Mouse (Mus musculus) effector memory CD4-positive, alpha-beta T cell, adult 7 months (primary cell): ENCODE data around the gene Adap2. TPM values are rescaled to one million over a fixed set of nuclear protein-coding genes. Genes with fewer than 3 reads are reported as not detected.

Source experiments
- polyA plus RNA-seq: library from polyadenylated mRNA; unstranded; fragments of 100-300 nt; shearing (Covaris generic); gene quantifications from one replicate; pipeline ENCODE4 v1.2.1, GENCODE M21; 2017

Gene Adap2
- polyA plus RNA-seq, result 0.78 TPM

DNA sequence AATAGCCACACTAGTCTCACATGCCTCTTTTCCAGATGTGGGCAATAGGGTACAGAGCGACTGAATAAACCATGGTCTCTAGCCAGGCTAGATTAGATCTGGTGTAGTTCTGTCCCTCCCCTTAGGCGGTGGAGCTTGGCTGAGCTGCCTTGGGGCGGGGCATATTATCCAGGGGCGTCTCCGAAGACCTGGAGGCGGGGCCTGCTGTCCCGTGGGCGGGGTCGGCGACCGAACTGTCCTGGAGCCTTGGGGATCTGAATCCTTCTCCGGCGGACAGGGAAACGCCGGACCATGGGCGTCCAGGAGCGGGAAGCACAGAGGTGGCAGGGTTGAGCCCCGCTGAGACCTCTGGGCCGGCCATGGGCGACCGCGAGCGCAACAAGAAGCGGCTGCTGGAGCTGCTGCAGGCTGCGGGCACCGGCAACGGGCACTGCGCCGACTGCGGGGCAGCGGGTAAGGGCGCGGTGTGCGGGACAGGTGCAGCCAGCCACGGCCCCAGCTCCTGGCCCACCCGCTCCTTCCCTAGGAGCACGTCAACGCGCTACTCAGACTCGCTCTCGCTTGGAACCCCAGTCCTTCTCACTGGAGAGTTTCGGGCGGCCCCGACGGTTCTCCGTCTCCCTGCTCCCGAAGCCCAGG lies at the start of gene Adap2:
TSS of gene Adap2 (plus strand) at position 249 of the 639 bp plus-strand sequence.

DNA sequence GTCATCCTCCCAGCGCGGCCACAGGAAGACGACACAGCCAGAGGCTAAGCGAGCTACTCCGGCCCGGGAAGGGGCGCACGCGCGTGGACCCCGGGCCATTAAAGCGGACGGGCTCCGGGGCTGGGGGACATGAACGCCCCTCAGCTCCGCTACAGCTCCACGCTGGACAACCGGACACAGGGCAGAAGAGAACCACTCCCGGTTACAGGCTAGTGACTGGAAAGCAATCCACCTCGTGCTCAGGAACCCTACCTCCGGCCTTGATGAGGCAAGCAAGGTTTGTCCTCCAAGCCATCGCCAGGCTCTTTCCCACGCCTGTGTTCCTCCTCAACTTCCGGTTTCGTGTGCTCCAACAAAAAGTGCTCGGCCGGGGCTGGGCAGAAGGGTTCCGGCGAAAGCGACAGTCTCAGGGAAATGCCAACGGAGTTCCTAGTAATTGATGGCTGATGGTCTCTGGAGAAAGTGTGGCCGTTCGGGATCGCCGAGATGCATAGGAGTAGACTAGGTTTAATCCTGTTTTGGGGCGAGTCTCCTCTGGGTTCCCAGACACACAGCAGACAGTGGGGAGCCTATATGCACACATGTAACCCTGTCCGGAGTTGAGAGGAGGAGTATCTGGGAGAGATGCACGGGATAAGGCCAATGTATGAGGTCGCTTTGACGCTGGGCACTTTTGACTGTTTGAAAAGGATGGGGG lies 11.9 kb upstream of the Adap2 start, which contains the start of gene Tefm:
TSS of gene Tefm (minus strand) at position 351 of the 697 bp plus-strand sequence.

DNA sequence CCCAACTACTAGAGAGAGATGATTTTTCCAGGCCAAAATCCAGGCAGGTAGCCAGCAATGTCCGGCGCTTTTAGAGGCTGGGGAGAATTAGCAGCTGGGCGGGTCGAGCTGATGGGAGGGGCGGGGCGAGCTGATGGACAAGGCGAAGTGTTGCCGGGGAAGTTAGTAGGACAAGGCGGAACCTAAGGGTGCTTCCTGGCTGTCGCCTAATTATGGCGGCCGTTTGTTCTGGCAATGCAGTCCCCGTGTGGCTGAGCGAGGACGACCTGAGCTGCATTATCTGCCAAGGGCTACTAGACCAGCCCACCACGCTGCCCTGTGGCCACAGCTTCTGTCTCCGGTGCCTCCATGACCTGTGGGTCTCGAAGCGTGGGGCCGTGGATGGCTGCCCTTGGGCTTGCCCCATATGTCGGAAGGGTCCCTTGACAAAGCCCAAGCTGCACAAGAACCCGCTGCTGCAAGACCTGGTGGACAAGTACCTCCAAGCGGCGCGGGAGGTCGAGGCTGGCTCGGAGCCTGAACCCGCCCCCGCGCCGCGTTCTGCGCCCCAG lies 29.9 kb downstream of the Adap2 start, which contains the start of gene Rnf135:
TSS of gene Rnf135 (plus strand) at position 147 of the 551 bp plus-strand sequence.

GRCm38 (mm10) chr11:80208860-80209800 lies 55.2 kb downstream of the Adap2 start, which contains the start of gene Rhot1:
TSS of gene Rhot1 (plus strand) at chr11:80209019.

Other genes with a start within 250 kb of the Adap2 start
- gene Utp6, start 191.7 kb upstream of the Adap2 start, polyA plus RNA-seq, result 38.1 TPM
- gene Suz12, start 161.0 kb upstream of the Adap2 start, polyA plus RNA-seq, result 40.1 TPM
- gene Crlf3, start 73.1 kb upstream of the Adap2 start, polyA plus RNA-seq, result 315 TPM
- gene Atad5, start 64.7 kb upstream of the Adap2 start, polyA plus RNA-seq, result 3.4 TPM
- 5.1 TPM for gene Tefm, start 11.9 kb upstream of the Adap2 start, polyA plus RNA-seq
- 3.9 TPM for gene Rnf135, start 29.7 kb downstream of the Adap2 start, polyA plus RNA-seq
- gene Rhot1, start 54.9 kb downstream of the Adap2 start, polyA plus RNA-seq, result 52.9 TPM
- gene Rhbdl3, start 146.8 kb downstream of the Adap2 start, polyA plus RNA-seq, result 4.9 TPM
- gene 5730455P16Rik, start 223.9 kb downstream of the Adap2 start, polyA plus RNA-seq, result 8.5 TPM
- 195 TPM for gene Zfp207, start 229.2 kb downstream of the Adap2 start, polyA plus RNA-seq